14 mouse cellular contexts compared by ENCODE assay signal in genomic region chr13:117595183-117595532, GRCm38 (mm10). TPM values are rescaled to one million over a fixed set of nuclear protein-coding genes. Genes with fewer than 3 reads are reported as not detected.
"Had no signal": no experiment of that assay in that cellular context is flagged by ENCODE, and none has a peak within 500 bp of the region (broad histone marks: within the 10 kb centered on the region; RNA-seq: fewer than 3 reads in every experiment).

No protein-coding gene starts in this region.

- H3K9me3 ChIP-seq: kidney, embryonic 15.5 days; limb, embryonic 15.5 days; liver, embryonic 12.5 days; lung, embryonic 15.5 days; midbrain, embryonic 12.5 days had no signal

- H3K27ac ChIP-seq: kidney, embryonic 15.5 days; limb, embryonic 15.5 days; liver, embryonic 12.5 days; lung, embryonic 15.5 days; midbrain, embryonic 12.5 days had no signal

- H3K4me2 ChIP-seq: kidney, embryonic 15.5 days; limb, embryonic 15.5 days; liver, embryonic 12.5 days; lung, embryonic 15.5 days; midbrain, embryonic 12.5 days had no signal

- ATAC-seq: liver, embryonic 12.5 days; midbrain, embryonic 16.5 days had no signal

- H3K36me3 ChIP-seq: kidney, embryonic 15.5 days; limb, embryonic 15.5 days; liver, embryonic 12.5 days; lung, embryonic 15.5 days; midbrain, embryonic 12.5 days had no signal

- H3K9ac ChIP-seq: kidney, embryonic 15.5 days; limb, embryonic 15.5 days; liver, embryonic 12.5 days; lung, embryonic 15.5 days; midbrain, embryonic 12.5 days had no signal

- DNase-seq: kidney, adult 2 months; kidney, postnatal 14 days; retina, postnatal 1 day; right cerebral cortex, postnatal 4 days; thymus, postnatal 36 days had no signal

- H3K4me3 ChIP-seq: kidney, embryonic 15.5 days; limb, embryonic 15.5 days; liver, embryonic 12.5 days; lung, embryonic 15.5 days; midbrain, embryonic 12.5 days had no signal

- H3K27me3 ChIP-seq: kidney, embryonic 15.5 days; limb, embryonic 15.5 days; liver, embryonic 12.5 days; lung, embryonic 15.5 days; midbrain, embryonic 12.5 days had no signal

- H3K4me1 ChIP-seq: kidney, embryonic 15.5 days; limb, embryonic 15.5 days; liver, embryonic 12.5 days; lung, embryonic 15.5 days; midbrain, embryonic 12.5 days had no signal

RNA-seq across cellular contexts. Expression of gene Hcn1, which starts 7.0 kb away (rescaled TPM):
- total RNA-seq: megakaryocyte-erythroid progenitor cell, adult 5-6 weeks had no signal
- polyA plus RNA-seq: liver, embryonic 16.5 days; spleen, adult 2 months had no signal
